Mouse (Mus musculus) cerebellum, adult 9-10 months (tissue): ENCODE data around the gene Batf3.

ENCODE experiments used
- DNase-seq: peaks from one replicate; pipeline ENCODE4 v3.0.0; 2022

Gene Batf3

GRCm38 (mm10) chr1:191097802-191098747, at the start of gene Batf3:
Gene Batf3 (plus strand): TSS chr1:191097847.
- DNase-seq: no peak

GRCm38 (mm10) chr1:191053555-191053954, 44.1 kb upstream of the Batf3 start:
- no peak for DNase-seq

- DNase-seq: no peak
Measured at GRCm38 (mm10) chr1:191054870-191055532, 42.6 kb upstream of the Batf3 start.

- no peak for DNase-seq
Measured at GRCm38 (mm10) chr1:191055533-191055873, 42.1 kb upstream of the Batf3 start.

GRCm38 (mm10) chr1:191057461-191057860, 40.2 kb upstream of the Batf3 start:
- no peak for DNase-seq

GRCm38 (mm10) chr1:191062241-191062780, 35.3 kb upstream of the Batf3 start:
- DNase-seq: no peak

GRCm38 (mm10) chr1:191062781-191063485, 34.7 kb upstream of the Batf3 start, which contains the start of the genes Tatdn3 and Nsl1:
Gene Tatdn3 (minus strand): TSS chr1:191062932.
Gene Nsl1 (plus strand): TSS chr1:191063012.
- DNase-seq: peak; percentile 90

GRCm38 (mm10) chr1:191063700-191064099, 33.9 kb upstream of the Batf3 start:
- no peak for DNase-seq

- no peak for DNase-seq
Measured at GRCm38 (mm10) chr1:191064535-191064934, 33.1 kb upstream of the Batf3 start.

- no peak for DNase-seq
Measured at GRCm38 (mm10) chr1:191065188-191065587, 32.5 kb upstream of the Batf3 start.

- no peak for DNase-seq
Measured at GRCm38 (mm10) chr1:191068377-191068776, 29.3 kb upstream of the Batf3 start.

GRCm38 (mm10) chr1:191070259-191070658, 27.4 kb upstream of the Batf3 start:
- no peak for DNase-seq

- DNase-seq: no peak
Measured at GRCm38 (mm10) chr1:191071613-191072012, 26.0 kb upstream of the Batf3 start.

GRCm38 (mm10) chr1:191072329-191072913, 25.2 kb upstream of the Batf3 start:
- no peak for DNase-seq

GRCm38 (mm10) chr1:191073001-191073400, 24.6 kb upstream of the Batf3 start:
- no peak for DNase-seq

- DNase-seq: no peak
Measured at GRCm38 (mm10) chr1:191073486-191073885, 24.2 kb upstream of the Batf3 start.

- DNase-seq: peak; percentile 50
Measured at GRCm38 (mm10) chr1:191075199-191075883, 22.3 kb upstream of the Batf3 start.

GRCm38 (mm10) chr1:191083230-191083629, 14.4 kb upstream of the Batf3 start:
- no peak for DNase-seq

- no peak for DNase-seq
Measured at GRCm38 (mm10) chr1:191084951-191085559, 12.6 kb upstream of the Batf3 start.

- DNase-seq: no peak
Measured at GRCm38 (mm10) chr1:191085597-191085996, 12.1 kb upstream of the Batf3 start.

GRCm38 (mm10) chr1:191086304-191086878, 11.3 kb upstream of the Batf3 start:
- DNase-seq: no peak
